Mouse (Mus musculus) hindbrain, embryonic 10.5 days (tissue): Measurements from ENCODE around the gene Jak3. TPM values are rescaled to one million over a fixed set of nuclear protein-coding genes. Genes with fewer than 3 reads are reported as not detected.
"Not testable (repeated sequence)": the region's sequence is repeated elsewhere in the genome, so short reads cannot be mapped to it uniquely, and the experiment has no call there.

Source experiments
- DNase-seq: peaks from one replicate; pipeline ENCODE4 v3.0.0-alpha.2; 2017; ENCODE audit warnings: low spot score
- H3K27ac ChIP-seq: fragments of 300-500 bp; sonication (generic); 2 replicates; pipeline ENCODE4 v1.5.1; 2016; ENCODE audit warnings: mild to moderate bottlenecking, moderate library complexity
- H3K27me3 ChIP-seq: fragments of 300-500 bp; sonication (generic); 2 replicates; pipeline ENCODE4 v1.6.1; 2016; ENCODE audit warnings: mild to moderate bottlenecking; ENCODE audit not compliant: poor library complexity, insufficient read depth, severe bottlenecking
- H3K36me3 ChIP-seq: fragments of 300-500 bp; sonication (generic); 2 replicates; pipeline ENCODE4 v1.6.1; 2016; ENCODE audit warnings: mild to moderate bottlenecking, moderate library complexity
- H3K4me1 ChIP-seq: fragments of 300-500 bp; sonication (generic); replicated peaks from 2 replicates; pipeline ENCODE4 v1.6.1; 2016; ENCODE audit warnings: mild to moderate bottlenecking
- H3K4me3 ChIP-seq: fragments of 300-500 bp; sonication (generic); 2 replicates; pipeline ENCODE4 v1.5.1; 2016; ENCODE audit warnings: mild to moderate bottlenecking, moderate library complexity
- H3K9me3 ChIP-seq: fragments of 300-500 bp; sonication (generic); 2 replicates; pipeline ENCODE4 v1.6.1; 2016; ENCODE audit warnings: mild to moderate bottlenecking, moderate library complexity
- WGBS: fragments of 180-500 bp; shearing (Covaris S2); methylation state at CpG from one replicate; pipeline ENCODE4 v1.1.7; 2016; 5-methylcytosine and 5-hydroxymethylcytosine counted together
- polyA plus RNA-seq: library from polyadenylated mRNA; unstranded; fragments of >200 nt; fragmentation: Nextera tagmentation; extraction: Ambion mirVana; gene quantifications from 2 replicates; pipeline ENCODE4 v1.2.1, GENCODE M21; 2016

Gene Jak3
- polyA plus RNA-seq, 1 experiment from 2014 or later: 3.6 TPM

GRCm38 (mm10) chr8:71681369-71681915, 5.3 kb downstream of the Jak3 start:
- Histone ChIP-seq H3K4me1 (peaks cover 38% of the 10 kb centered on the region), H3K27ac (no peak overlapping the region), H3K9me3 (no peaks in the 10 kb centered on the region), H3K27me3 (peaks cover 100% of the 10 kb centered on the region), H3K4me3 (no peak overlapping the region), H3K36me3 (no peaks in the 10 kb centered on the region)
- DNase-seq: no peak
- WGBS: 3% methylated on average over 18 of the region's 18 CpGs

GRCm38 (mm10) chr8:71682832-71683231, 6.7 kb downstream of the Jak3 start:
- Histone ChIP-seq H3K27ac (no peak overlapping the region), H3K27me3 (peaks cover 100% of the 10 kb centered on the region), H3K9me3 (no peaks in the 10 kb centered on the region), H3K36me3 (no peaks in the 10 kb centered on the region), H3K4me3 (no peak overlapping the region), H3K4me1 (peaks cover 51% of the 10 kb centered on the region)
- DNase-seq: no peak
- WGBS: 63% methylated on average over 12 of the region's 12 CpGs

DNA sequence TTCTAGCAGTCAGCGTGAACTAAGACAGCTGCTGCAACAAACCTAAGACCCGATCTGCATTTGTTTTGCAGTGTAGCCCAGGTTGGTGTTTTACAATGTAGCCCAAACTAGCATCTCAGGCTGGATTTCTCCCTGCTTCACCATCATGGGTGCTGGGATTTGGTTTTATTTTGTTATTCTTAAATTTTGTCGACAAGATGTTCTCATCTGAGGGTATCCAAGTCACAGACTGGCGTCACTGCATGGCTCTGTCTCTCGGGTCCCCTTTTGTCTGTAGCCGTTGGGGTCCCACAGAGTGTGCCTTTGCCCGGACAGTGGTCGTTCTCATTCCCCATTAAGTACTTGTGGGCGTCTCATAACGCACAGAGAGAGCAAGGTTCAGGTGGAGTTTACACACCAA, 8.6 kb downstream of the Jak3 start:
- no peaks in the 10 kb centered on the region for H3K9me3 ChIP-seq
- H3K36me3 ChIP-seq: no peaks in the 10 kb centered on the region
- H3K27ac ChIP-seq: no peak overlapping the region
- H3K27me3 ChIP-seq: peaks cover 100% of the 10 kb centered on the region
- DNase-seq: no peak
- H3K4me3 ChIP-seq: no peak overlapping the region
- 13% methylated on average over 10 of the region's 10 CpGs for WGBS
- peaks cover 50% of the 10 kb centered on the region for H3K4me1 ChIP-seq

GRCm38 (mm10) chr8:71685573-71685972, 9.5 kb downstream of the Jak3 start:
- no peaks in the 10 kb centered on the region for H3K36me3 ChIP-seq
- peak overlapping the region; percentile 39 for H3K4me3 ChIP-seq
- WGBS: 1% methylated on average over 29 of the region's 29 CpGs
- no peak overlapping the region for H3K27ac ChIP-seq
- no peak for DNase-seq
- no peaks in the 10 kb centered on the region for H3K9me3 ChIP-seq
- H3K4me1 ChIP-seq: peaks cover 41% of the 10 kb centered on the region
- H3K27me3 ChIP-seq: peaks cover 100% of the 10 kb centered on the region

DNA sequence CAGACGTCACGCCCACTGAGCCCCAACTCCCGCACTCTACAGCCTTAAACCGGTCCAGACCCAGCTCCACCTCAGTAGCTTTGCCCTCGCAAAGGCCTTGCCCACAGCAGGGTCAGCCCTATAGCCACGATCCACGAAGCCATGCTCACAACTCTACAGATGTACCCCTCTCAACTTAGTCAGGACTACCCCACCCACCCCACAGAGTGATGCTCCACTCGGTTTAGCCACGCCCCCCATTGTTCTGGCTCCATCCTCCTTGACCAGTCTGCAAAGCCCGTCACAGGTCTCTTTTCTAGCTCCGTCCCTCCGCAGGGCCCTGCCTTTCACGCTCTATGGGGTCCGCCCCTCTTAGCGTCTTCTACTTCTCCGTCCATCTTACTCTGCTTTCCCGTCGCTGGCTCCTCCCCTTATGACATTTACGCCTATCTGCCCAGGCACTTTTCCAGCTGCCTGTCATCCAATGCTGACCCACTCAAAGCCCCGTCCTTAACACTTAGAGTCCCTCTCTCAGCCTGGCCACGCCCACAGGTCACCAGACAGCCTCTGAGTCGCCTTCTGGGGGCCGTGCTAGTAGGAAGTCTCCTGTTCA, 10.1 kb downstream of the Jak3 start:
- Histone ChIP-seq H3K9me3 (no peaks in the 10 kb centered on the region), H3K4me3 (peak overlapping the region; percentile 39), H3K27ac (no peak overlapping the region), H3K4me1 (peaks cover 38% of the 10 kb centered on the region), H3K27me3 (peaks cover 100% of the 10 kb centered on the region), H3K36me3 (no peaks in the 10 kb centered on the region)
- under 1% methylated on average over 23 of the region's 23 CpGs for WGBS
- DNase-seq: no peak

- 2% methylated on average over 8 of the region's 8 CpGs for WGBS
- no peak overlapping the region for H3K4me3 ChIP-seq
Measured at GRCm38 (mm10) chr8:71687616-71688015, 11.5 kb downstream of the Jak3 start.

GRCm38 (mm10) chr8:71689028-71689427, 12.9 kb downstream of the Jak3 start, which contains the start of gene Insl3:
Gene Insl3, plus strand, starts transcription at chr8:71689214.
- H3K27ac ChIP-seq: no peak within 1 kb of the TSS
- H3K4me1 ChIP-seq: peaks cover 49% of the 10 kb centered on the region
- H3K36me3 ChIP-seq: no peaks in the 10 kb centered on the region
- peaks cover 100% of the 10 kb centered on the region for H3K27me3 ChIP-seq
- 7% methylated on average over 33 of the region's 33 CpGs for WGBS
- H3K4me3 ChIP-seq: no peak within 1 kb of the TSS
- DNase-seq: no peak
- H3K9me3 ChIP-seq: no peaks in the 10 kb centered on the region

More at GRCm38 (mm10) chr8:71687616-71688015, 11.5 kb downstream of the Jak3 start:
- Histone ChIP-seq H3K27me3 (peaks cover 100% of the 10 kb centered on the region), H3K36me3 (no peaks in the 10 kb centered on the region), H3K27ac (no peak overlapping the region), H3K4me1 (peaks cover 35% of the 10 kb centered on the region), H3K9me3 (no peaks in the 10 kb centered on the region)
- DNase-seq: no peak

DNA sequence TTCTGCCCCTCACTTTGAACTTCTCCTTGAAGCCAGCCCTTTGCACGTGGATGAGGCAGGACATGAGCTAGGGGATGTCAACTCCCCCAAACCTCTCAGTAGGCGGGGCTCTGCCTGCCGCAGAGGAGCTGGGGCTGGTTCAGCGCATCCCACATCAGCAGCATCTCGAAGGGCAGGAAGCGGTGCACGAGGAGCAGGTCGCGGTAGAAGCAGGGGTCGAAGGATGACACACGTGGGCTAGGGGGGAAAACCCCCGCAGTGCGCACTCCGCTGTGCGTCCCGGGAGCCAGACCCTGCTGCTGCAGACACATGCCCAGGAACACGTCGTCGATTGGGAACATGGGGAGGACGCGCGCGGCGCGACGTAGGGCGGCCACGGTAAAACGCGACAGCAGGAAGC, 16.4 kb downstream of the Jak3 start:
- 4% methylated on average over 30 of the region's 30 CpGs for WGBS
- peak overlapping the region; percentile 20; the same call in 1 of the 2 replicates for H3K4me3 ChIP-seq
- H3K9me3 ChIP-seq: no peaks in the 10 kb centered on the region; the same call in 1 of the 2 replicates
- no peaks in the 10 kb centered on the region for H3K36me3 ChIP-seq
- peaks cover 96% of the 10 kb centered on the region for H3K27me3 ChIP-seq
- H3K27ac ChIP-seq: no peak overlapping the region
- H3K4me1 ChIP-seq: peaks cover 25% of the 10 kb centered on the region
- DNase-seq: no peak

DNA sequence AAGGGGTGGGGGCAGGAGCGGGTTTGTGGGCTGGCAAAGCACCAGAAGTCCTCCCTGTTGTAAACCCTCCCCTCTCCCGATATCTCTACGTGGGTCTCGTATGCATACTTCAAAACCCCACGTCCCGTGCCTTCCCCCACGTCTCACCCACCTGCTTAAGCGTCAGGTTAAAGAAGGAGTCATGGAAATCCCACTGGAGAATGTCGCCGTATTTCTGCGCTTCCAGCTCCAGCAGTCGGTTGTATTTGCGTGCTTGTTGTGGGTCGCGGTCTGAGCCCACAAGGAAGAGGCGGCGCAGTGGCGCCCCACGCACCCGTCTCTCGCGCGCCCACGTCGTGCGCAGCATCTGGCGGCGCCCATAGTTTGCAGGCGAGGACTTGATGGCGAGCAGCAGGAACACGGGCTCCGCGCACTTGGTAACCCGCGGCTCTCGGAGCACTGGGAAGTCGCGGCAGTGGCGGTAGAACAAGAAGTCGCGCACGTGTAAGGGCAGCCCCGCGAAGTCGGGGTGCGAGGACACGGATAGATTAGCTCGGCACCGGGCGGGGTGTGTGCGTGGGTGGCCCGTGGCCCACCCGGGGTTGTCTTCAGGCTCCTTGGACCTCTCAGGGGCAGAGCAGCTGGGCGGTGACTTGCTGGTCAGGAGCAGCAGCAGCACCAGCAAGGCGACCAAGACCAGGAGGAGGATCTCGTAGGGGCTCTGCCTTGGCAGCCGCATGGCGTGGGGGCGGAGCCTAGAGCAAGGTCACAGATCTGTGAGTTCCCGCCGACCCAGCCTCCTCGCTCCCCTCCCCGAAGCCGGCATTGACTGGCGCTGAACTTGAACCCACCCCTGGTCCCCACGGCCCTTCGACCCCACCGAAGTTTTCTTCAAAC, 17.3 kb downstream of the Jak3 start:
- Histone ChIP-seq H3K4me1 (peaks cover 18% of the 10 kb centered on the region), H3K36me3 (no peaks in the 10 kb centered on the region), H3K27me3 (peaks cover 96% of the 10 kb centered on the region), H3K27ac (no peak overlapping the region), H3K4me3 (peak overlapping the region; percentile 14; the same call in 1 of the 2 replicates), H3K9me3 (no peaks in the 10 kb centered on the region; the same call in 1 of the 2 replicates)
- DNase-seq: no peak
- WGBS: 10% methylated on average over 68 of the region's 68 CpGs

GRCm38 (mm10) chr8:71695456-71695855, 19.4 kb downstream of the Jak3 start:
- H3K9me3 ChIP-seq, H3K36me3 ChIP-seq, H3K27ac ChIP-seq, DNase-seq, H3K4me3 ChIP-seq: not testable (repeated sequence)
- WGBS: 65% methylated on average over 12 of the region's 12 CpGs
- peaks cover 96% of the 10 kb centered on the region for H3K27me3 ChIP-seq
- peaks cover 22% of the 10 kb centered on the region for H3K4me1 ChIP-seq

DNA sequence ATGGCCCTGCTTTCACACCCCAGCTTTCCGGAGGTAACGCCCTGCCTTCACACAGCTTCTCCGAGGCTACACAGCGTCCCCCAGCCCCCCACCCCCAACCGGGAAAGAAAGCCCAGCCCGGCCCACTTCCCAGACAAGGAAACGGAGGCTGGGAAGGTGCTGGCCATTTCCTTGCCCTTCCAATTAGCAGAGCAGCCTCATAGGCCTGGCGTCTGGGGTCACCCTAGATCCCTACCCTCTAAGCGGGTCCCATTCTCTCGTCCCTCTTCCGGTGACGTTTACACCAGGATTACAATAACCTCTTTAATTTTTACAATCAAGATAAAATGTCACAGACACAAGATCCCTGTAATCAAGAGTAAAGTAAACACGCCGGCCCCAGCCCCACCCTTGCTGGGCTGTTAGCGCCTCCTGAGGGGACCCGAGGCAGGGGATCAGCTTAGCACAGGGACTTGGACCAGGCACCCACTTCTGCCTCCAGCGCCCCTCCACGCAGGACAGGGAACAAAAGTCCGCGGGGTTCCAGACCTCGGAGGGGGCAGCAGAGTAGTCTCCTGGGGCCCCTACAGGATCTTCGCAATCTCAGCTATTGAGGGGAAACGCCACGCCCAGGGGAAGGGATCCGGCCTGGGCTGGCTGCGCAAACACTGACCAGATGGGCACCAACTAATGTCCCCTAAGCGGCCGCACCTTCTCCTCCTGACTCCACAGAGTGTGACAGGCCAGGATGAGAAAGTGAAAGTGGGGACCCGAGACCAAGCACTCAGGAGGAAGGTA, 24.6 kb downstream of the Jak3 start:
- 10% methylated on average over 29 of the region's 29 CpGs for WGBS
- Histone ChIP-seq H3K27me3 (peaks cover 93% of the 10 kb centered on the region), H3K9me3 (0 out of 2 replicates have a peak, but pooled peaks cover 2% of the 10 kb centered on the region), H3K4me3 (peak overlapping the region; percentile 22), H3K27ac (no peak overlapping the region), H3K36me3 (no peaks in the 10 kb centered on the region), H3K4me1 (peaks cover 20% of the 10 kb centered on the region)
- no peak for DNase-seq

DNA sequence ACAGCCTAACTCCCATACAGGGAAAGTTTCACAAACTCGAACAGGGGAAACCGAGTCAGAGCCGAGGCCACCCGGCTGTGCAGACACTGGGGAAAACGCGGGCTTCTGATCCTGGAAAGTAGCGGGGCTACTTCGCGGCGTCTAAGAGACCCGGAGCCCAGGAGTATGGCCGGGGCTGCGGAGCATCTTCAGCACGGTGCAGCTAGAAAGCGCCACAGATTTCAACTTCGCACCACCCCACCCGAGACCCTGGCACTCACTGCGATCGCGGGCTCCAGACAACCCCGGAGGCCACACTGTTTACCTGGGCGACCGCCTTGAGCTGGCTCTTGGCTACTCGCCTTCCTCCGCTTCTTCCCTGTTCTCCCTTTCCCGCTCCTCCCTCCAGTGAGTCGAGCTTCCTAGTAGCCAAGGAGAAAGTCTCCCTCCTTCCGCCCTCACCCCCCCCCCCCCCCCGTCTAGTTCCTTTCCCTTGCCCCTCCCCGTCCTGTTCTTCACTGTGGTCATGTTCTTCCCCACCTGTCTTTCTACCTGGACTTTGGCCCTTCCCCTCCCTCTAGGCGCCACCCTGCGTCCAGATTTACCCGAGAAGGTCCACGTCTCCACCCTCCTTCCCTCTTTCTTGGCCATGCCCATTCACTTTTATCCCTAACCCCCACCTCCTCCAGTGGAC, 25.5 kb downstream of the Jak3 start, which contains the start of gene B3gnt3:
Gene B3gnt3 (minus strand): TSS at position 376 of the 673 bp plus-strand sequence.
- Histone ChIP-seq H3K36me3 (no peaks in the 10 kb centered on the region), H3K4me3 (peak within 1 kb of the TSS; percentile 22), H3K27me3 (peaks cover 93% of the 10 kb centered on the region), H3K4me1 (peaks cover 20% of the 10 kb centered on the region), H3K27ac (no peak within 1 kb of the TSS), H3K9me3 (0 out of 2 replicates have a peak, but pooled peaks cover 2% of the 10 kb centered on the region)
- WGBS: 23% methylated on average over 32 of the region's 34 CpGs
- no peak for DNase-seq
